Mouse (Mus musculus) Patski (cell line): ENCODE results near the gene Vwa3b. TPM values are rescaled to one million over a fixed set of nuclear protein-coding genes. Genes with fewer than 3 reads are reported as not detected.

ENCODE experiments used
- ATAC-seq: fragments of 100-300 bp; one replicate; pipeline ENCODE4 v1.8.0; 2021
- CTCF ChIA-PET: fragments of 350-600 bp; sonication (Branson Sonifier 250); formaldehyde crosslinking; loops from one replicate; lab custom pipeline; 2022; ENCODE audit warnings: inconsistent platforms; lab: Charles Lee
- POLR2A ChIA-PET: fragments of 350-600 bp; sonication (Branson Sonifier 250); formaldehyde crosslinking; loops from one replicate; lab custom pipeline; 2022; ENCODE audit warnings: antibody characterized with exemption, inconsistent platforms; lab: Charles Lee
- DNase-seq: peaks from one replicate; pipeline ENCODE4 v3.0.0-alpha.2; 2011; ENCODE audit warnings: low read depth, low spot score
- H3K27me3 ChIP-seq: fragments of 371-371 bp; one replicate; pipeline ENCODE4 v1.5.1; 2021
- CTCF ChIP-seq: fragments of 100-300 bp; IDR thresholded peaks from one replicate; pipeline ENCODE4 v1.5.1; 2021
- in situ Hi-C: fragments of 300-500 bp; cut with MboI; formaldehyde crosslinking; loops from 3 replicates; pipeline ENCODE4 v1.11.1; 2018; ENCODE audit warnings: low pct_unique_long_range_greater_than_20kb, mixed read lengths
- polyA plus RNA-seq: library from polyadenylated mRNA; unstranded; gene quantifications from one replicate; pipeline ENCODE4 v1.2.3, GENCODE M21; 2021

Vwa3b gene
- polyA plus RNA-seq, 1 experiment from 2014 or later, result not detected

DNA sequence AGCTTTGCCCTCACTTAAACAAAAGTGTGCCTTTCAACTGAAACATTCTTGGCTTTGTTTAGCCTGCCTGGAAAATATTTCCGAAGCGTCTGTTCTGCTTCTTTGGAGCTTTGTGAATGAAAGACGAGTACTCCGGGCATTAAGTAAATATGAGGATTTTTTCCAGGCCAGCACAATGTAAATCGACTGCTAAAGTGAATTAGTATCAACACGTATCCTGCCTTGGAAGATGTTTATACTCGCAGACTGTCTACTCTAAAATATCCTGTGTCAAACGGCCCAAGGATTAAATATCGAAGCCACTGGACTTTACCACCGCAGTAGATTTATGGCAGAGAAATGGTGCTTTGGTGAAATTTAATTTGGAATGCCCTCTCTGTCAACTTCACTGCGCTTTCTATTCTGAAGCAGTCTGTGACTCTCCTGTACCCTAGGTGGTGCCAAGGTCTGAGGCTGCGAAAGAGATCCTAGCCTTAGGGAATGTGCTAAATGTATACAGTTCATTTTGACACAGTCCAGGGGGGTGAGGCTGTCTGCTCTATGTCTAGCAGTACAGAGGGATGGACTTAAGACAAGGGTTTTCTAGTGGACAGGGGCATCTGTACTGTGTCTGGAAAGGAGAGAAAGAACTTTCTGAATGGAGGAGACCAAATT is 98.4 kb downstream of the Vwa3b start:
- POLR2A ChIA-PET, result no interaction called here
- no peak for ATAC-seq

DNA sequence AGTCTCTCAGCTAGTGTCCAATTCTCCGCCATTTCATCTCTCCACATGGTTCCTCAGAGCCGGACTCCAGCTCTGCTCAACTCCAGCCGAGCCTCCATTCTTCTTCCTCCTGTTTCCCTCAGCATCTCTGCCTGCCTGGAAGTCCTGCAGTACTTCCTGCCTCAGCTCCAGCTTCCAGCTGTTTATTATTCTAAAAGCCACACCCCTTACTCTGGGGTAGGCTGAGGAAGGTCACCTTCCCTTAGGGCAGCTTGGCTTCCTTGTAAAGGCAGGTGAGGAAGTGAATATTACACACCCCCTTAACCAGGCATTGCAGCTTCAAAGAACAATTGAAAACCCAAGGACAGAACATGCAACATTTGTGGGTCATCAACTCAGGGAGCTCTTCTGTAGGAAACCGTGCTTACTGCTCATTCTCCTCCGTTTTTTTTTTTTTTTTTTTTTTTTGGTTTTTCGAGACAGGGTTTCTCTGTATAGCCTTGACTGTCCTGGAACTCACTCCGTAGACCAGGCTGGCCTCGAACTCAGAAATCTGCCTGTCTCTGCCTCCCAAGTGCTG is 103.7 kb downstream of the Vwa3b start:
- in situ Hi-C loops, result no loop called here
- CTCF ChIA-PET, result no interaction called here
- no peak for TF ChIP-seq CTCF
- DNase-seq (no peak), ATAC-seq (no peak)
- H3K27me3 ChIP-seq, result peaks cover 5% of the 10 kb centered on the region
- POLR2A ChIA-PET, result no interaction called here

More for the DNA sequence above, 98.4 kb downstream of the Vwa3b start:
- no peak for DNase-seq
- CTCF ChIA-PET, result no interaction called here
- TF ChIP-seq CTCF, result no peak
- peaks cover 25% of the 10 kb centered on the region for H3K27me3 ChIP-seq
- in situ Hi-C loops, result no loop called here

DNA sequence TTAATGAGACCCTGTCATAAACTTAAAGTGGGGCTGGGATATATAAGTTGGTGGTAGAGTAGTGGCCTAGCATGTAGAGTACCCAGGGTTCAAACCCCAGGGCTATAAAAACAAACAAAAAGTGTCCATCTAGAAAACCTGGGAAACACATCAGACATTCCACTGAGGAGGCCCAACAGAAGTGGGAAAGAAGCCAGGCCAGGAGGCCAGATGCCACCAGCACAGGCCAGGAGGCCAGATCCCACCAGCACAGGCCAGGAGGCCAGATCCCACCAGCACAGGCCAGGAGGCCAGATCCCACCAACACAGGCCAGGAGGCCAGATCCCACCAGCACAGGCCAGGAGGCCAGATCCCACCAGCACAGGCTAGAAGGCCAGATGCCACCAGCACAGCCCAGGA is 104.8 kb downstream of the Vwa3b start:
- in situ Hi-C loops, result no loop called here
- ATAC-seq (no peak), DNase-seq (no peak)
- POLR2A ChIA-PET, result no interaction called here
- CTCF ChIA-PET, result no interaction called here
- TF ChIP-seq CTCF, result no peak
- H3K27me3 ChIP-seq, result peaks cover 8% of the 10 kb centered on the region

DNA sequence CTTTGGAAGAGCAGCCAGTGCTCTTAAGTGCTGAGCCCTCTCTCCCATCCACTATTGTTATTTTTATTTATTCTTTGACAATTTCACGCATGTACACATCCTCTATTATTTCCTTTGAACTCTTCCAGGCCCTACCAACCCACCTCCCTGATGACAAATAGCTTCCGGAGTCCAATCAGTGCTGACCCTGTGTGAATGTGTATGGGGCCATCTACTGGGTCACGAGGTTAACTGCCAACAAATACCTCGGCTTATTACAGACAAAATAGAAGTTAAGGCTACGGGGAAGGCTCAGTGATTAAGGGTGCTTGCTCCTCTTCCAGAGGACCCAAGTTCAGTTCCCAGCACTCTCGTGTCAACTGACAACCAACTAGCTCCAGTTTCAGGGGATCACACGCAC is 106.0 kb downstream of the Vwa3b start:
- ATAC-seq (no peak), DNase-seq (no peak)
- CTCF ChIA-PET, result no interaction called here
- POLR2A ChIA-PET, result no interaction called here
- H3K27me3 ChIP-seq, result peaks cover 14% of the 10 kb centered on the region
- in situ Hi-C loops, result no loop called here
- TF ChIP-seq CTCF, result peak; percentile 34

DNA sequence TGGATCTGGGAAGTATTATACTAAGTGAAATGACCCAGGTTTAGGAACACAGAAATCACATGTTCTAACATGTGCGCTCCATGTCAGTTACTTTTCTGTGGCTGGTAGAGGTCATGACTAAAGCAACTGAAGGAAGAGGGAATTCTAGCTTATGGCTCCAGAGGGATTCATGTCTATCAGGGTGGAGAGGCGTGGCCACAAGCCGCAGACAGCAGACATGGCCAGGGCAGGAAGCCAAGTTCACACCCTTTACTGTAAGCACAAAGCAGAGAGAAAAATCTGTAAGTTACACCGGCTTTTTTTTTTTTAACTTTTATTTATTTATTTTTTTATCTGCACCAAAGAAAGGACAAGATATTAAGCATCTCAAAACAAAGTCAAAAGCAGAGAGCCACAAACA is 119.6 kb downstream of the Vwa3b start:
- DNase-seq (no peak), ATAC-seq (no peak)
- no peak for TF ChIP-seq CTCF
- in situ Hi-C loops, result no loop called here
- POLR2A ChIA-PET, result no interaction called here
- CTCF ChIA-PET, result no interaction called here
- no peaks in the 10 kb centered on the region for H3K27me3 ChIP-seq

DNA sequence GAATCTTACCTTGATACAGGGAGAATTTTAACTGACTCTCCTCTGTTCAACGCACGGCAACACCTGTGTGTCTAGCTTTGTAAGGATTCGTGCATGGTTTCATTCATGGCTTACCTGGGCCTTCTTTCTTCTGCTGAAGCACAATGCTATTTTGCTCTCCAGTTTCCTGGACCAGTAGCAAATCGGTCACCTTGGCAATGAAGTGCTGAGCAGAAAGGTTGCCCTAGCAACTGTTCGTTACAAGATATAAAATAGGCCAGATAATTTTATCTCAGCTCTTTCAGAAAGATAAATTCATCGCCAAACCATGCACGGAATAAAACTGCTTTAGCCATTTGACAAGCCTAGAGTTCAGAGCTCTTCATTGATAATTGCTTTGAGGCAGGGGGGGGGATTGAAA is 123.5 kb downstream of the Vwa3b start:
- ChIA-PET CTCF (interaction anchor here (0.6 to 1.0 kb wide), 3 partner anchors 9 to 700 kb away, joined by 3 to 4 read pairs (median 3); no protein-coding TSS in a partner anchor), POLR2A (no interaction called here)
- TF ChIP-seq CTCF, result no peak
- in situ Hi-C loops, result no loop called here
- no peak for ATAC-seq
- H3K27me3 ChIP-seq, result no peaks in the 10 kb centered on the region
- no peak for DNase-seq

DNA sequence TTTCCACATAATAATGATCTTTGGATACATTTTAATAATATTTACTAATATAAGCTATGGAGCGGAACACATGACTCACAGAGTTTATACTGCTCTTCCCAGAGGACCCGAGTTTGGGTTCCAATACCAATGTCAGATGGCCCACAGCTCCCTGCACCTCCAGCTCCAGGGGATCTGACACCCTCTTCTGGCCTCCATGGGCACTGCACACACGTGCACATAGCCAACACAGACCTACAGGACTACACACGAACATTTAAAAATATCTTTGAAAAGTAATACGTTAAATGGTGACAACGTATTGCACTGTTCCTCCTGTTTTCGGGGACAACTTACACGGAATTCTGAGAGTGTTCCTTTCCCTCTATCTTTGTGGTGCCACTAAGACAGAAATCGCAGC is 125.5 kb downstream of the Vwa3b start:
- CTCF ChIA-PET, result no interaction called here
- no peak for TF ChIP-seq CTCF
- in situ Hi-C loops, result no loop called here
- ATAC-seq, result no peak
- POLR2A ChIA-PET, result no interaction called here
- no peaks in the 10 kb centered on the region for H3K27me3 ChIP-seq
- DNase-seq, result no peak

DNA sequence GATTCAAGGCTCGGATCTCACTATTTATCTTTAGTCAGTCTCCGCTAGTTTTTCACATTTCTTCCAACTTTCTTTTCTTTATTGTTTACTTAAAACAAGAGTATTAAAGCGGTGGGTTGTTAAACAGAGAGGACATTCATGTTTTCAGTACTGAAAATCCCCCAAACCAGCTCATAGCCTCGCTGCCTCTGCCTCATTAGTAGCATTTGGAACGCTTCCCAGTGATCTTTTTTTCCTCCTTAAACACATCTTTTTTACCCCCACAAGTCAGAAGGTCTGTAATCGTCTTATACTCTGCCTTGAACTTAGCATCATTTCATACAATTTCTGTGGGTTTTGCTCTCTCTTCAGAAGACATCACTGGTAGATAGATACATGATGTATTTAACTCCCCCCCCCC is 139.7 kb downstream of the Vwa3b start:
- TF ChIP-seq CTCF, result no peak
- ChIA-PET POLR2A (no interaction called here), CTCF (no interaction called here)
- H3K27me3 ChIP-seq, result peaks cover 5% of the 10 kb centered on the region
- no peak for ATAC-seq
- DNase-seq, result no peak
- in situ Hi-C loops, result no loop called here

DNA sequence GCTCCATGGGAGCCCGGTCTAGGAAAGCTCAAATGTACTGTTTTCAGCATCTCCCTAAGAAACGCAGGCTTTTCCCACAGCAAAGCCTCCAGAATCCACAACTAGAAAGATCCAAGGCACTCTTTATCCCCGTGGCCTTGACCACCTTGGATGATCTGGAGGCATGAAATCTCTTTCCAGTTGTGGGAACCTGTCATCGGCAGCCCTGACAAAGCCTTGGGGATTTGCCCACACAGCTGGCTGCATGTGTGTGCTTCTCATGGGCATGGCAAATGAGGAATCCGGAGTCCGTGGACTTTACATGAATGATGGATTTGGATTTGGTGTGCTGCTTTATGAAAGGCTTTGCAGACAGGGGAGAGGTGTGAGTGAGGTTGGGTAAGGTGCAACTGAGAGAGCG is 141.5 kb downstream of the Vwa3b start:
- ChIA-PET POLR2A (no interaction called here), CTCF (no interaction called here)
- H3K27me3 ChIP-seq, result peaks cover 16% of the 10 kb centered on the region
- in situ Hi-C loops, result no loop called here
- ATAC-seq (no peak), DNase-seq (no peak)
- no peak for TF ChIP-seq CTCF

DNA sequence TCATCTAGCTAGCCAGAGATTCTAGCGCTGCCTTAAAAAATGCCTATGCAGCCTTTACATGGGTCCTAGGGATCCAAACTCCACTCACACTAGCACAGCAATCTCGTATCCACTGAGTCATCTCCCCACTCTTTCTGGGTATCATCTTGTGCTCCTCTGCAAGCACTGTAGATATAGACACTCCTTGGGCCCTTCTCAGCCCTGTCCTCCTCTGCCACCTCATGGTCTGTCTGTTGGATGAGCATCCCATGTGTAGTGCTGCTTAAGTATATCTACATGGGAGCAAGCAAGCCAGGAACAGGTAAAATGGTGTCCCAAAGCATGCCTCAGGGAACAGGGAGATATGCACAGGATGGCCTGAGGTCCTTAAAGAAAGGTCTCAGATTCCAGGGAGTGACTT is 151.5 kb downstream of the Vwa3b start:
- ATAC-seq (no peak), DNase-seq (no peak)
- peaks cover 18% of the 10 kb centered on the region for H3K27me3 ChIP-seq
- POLR2A ChIA-PET, result interaction anchor here (0.6 kb wide), 1 partner anchor 51 kb away, joined by 3 read pairs; no protein-coding TSS in a partner anchor
- CTCF ChIA-PET, result no interaction called here
- in situ Hi-C loops, result no loop called here
- no peak for TF ChIP-seq CTCF

DNA sequence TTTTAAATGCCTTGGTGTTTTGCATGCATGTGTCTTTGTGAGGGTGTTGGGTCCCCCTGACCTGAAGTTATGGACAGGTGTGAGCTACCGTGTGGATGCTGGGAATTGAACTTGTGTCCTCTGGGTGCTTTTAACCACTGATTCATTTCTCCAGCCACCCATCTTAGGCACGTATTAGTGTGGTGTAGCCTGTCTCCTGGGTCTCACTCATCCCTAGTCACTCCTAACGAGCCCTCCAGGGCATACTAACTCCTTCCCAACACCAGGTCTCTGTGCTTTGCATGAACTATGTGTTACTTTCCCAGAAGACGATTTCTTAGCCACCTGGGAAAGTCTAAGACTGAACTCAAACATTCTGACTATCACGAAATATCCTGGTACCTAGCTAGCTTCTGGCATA is 153.5 kb downstream of the Vwa3b start:
- DNase-seq (no peak), ATAC-seq (no peak)
- in situ Hi-C loops, result no loop called here
- ChIA-PET POLR2A (no interaction called here), CTCF (interaction anchor here (1.0 kb wide), 1 partner anchor 13 kb away, joined by 3 read pairs; no protein-coding TSS in a partner anchor)
- TF ChIP-seq CTCF, result no peak
- peaks cover 7% of the 10 kb centered on the region for H3K27me3 ChIP-seq
